Mouse (Mus musculus) kidney, postnatal 36 days (tissue): ENCODE data around the gene Dvl3.
A peak's percentile ranks its signal among the peaks of the same experiment; 100 is the strongest.

Source experiments
- DNase-seq, 2 experiments: peaks; one replicate each; pipeline ENCODE4 v3.0.0; 2021 to 2022; ENCODE audit warnings: mixed read lengths in 2 of 2

Dvl3 gene

DNA sequence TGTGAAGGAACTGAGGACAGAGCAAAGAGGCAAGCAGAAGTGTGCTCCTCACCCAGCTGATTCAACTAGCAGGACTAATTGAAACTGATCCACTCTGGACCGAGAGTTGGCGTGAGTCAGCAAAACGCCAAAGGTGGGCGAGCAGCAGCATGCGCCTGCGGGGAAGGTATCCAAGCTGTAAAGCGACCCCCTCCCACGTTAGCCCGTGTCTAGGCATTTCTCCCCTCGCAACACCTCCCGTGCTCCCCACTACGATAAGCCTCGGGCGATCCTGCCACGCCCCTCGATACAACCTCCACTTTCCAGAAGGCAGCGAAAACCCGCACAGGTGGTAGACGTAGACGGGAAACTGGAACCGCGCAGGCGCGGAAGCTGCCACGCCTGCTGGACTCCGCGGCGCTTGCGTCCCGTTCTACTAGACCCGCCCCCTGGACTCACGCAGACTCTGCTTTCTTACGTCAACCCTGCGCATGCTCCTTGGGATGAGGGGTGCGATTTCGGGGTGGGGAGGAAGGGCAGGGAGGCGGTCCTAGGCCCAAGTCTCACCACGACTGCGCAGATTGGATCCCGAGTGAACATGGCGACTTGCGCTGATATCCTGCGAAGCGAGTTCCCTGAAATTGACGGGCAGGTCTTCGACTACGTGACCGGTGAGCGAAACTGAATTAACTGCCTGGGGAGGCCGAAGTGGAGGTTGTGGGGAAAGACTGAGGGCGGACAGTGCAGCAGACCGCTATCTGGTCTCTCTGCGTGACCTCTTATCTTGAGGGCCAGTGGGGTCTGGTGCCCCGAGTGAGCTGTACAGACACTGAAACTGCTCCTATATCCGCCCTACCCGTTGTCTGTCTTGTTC lies 31.5 kb downstream of the Dvl3 start, which contains the start of gene Abcf3:
Gene Abcf3 (plus strand): TSS at position 482 of the 853 bp plus-strand sequence.
- peak; percentile 98 to 99 for DNase-seq

DNA sequence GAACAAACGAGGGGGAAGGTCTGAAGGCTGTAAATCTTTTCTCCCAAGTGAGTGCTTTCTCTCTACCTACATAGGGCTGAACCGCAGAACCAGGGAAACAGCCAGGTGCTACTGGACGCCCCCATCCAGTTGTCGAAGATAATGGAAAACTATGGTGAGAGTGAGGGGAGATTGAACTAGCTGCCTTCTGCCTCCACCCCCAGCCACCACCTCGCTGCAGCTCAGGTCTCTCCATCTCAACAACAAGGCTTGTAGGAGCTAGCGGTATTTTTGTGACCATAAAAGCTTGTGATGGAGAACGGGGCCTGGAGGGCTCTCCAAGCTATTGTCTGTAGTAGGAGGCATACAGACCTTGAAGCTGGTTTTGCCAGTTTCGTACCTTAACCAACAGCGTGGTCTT lies 32.4 kb downstream of the Dvl3 start:
- no peak for DNase-seq

DNA sequence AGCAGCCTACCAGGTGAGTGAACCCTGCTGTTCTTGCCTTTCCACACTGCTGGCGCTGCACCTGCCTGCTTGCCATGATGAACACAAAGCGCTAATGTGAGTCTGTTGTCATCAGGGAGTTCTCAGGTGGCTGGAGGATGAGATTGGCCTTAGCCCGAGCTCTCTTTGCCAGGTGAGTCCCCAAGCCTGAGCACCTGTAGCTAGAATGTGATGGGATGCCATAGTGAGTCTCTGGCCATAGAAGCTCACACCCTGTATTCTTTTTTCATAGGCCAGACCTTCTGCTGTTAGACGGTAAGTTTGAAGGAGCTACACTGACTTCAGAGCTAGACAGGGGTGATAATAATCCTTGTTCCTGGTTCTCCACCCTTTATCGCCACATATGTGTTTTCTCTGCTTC lies 34.9 kb downstream of the Dvl3 start:
- no peak for DNase-seq

DNA sequence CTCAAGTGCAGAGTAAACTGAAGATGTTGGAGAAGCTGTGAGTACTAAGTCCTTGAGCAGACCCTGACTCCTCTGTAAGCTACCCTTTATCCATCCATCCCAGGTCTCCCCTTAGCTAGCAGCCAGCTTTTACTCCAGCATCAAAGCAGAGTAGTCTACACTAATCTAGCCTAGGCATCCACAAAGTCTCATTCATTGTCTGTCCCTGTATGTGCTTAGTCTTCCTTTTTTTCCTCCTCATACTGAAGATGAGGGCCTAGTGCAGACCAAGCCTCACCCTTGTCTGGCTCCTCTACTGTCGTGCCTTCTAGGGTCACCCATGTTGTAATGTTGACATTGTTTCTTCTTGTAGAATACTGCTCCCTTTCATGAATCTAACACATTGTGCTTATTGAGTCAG lies 35.8 kb downstream of the Dvl3 start:
- no peak for DNase-seq

DNA sequence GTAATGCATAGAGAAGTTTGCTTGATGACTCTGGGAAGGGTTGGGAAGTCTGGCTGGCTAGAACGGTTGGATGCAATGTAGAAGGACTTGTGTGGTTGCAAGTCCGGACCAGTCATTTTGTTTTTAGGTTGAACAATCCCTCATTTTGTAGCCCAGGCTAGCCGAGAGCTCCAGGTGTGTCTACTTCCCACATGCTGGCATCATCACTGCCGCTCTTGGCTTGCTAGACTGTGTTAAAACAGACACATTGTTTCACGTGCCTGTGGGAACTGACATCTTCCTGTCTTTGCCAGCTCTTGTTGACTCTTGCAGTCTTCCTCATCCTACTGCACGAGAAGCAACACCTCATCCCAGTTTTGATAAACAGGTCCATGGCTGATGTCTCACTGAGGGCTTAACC lies 38.2 kb downstream of the Dvl3 start:
- no peak for DNase-seq

DNA sequence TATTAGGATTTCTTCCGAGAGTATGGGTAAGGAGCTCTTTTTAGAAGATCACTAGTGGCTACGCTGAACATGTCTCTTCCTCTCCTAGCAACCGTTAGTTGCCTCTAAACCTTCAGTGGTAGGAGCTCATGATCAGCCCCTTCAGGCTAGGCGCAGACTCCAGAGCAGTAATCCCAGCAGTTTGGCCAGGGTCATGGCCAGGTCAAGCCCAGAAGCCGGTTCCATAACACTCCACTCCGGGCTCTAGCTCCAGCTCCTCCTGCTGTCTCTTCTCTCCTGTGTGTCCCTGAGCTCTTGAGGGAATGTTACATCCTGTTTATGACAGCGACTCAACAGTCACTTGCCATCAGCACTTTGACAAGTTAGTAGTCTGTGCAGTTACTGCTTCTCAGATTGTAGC lies 40.6 kb downstream of the Dvl3 start:
- DNase-seq: no peak

DNA sequence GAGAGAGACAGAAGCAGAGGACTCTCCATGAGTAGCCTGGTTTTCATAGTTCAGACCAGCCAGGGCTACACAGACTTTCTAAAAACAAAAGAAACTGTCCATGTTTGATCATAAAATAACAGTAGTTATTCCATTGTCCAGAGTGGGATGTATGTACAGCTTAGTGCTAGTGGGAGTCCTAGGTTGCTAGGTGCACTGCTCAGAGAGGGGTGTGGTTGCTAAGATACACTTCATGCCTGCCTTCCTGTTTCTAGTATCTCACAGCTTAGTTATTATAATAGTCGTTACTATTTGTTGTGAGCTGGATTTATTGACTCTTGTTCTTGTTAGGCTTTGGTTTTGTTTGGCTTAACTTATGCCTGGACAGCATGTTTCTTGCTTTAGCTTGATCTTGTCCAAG lies 48.3 kb downstream of the Dvl3 start:
- no peak for DNase-seq
